Comparison of ENCODE assay signal across 11 mouse cellular contexts in the genomic region with DNA sequence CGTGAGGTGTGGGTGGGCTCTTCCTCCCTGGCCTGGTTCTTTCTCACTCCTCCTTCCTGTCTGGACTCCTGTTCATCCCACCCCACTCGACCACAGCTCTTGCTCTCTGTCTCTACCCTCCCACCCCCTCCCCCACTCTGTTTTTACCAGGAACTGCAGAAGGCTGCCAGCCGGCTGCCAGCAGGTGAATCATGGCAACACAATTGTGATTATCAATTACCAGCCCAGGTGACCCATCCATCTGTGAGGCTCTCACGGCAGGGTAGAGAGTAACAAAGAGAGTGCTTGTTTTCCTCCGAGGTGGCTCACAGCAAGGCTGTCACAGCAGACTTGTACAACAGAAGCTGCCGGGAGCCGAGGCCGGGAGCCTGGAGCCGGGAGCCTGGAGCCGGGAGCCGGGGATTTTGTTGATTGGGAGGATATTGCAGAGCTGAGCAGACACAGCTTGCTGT. TPM values are rescaled to one million over a fixed set of nuclear protein-coding genes. Genes with fewer than 3 reads are reported as not detected.
DNase-seq lines count a peak whose midpoint lies in the region; ATAC-seq and TF ChIP-seq lines count a peak whose summit lies in the region.
"Had no signal": no experiment of that assay in that cellular context is flagged by ENCODE, and none has a peak within 500 bp of the region (broad histone marks: within the 10 kb centered on the region; RNA-seq: fewer than 3 reads in every experiment).

No protein-coding gene starts in this region.

- no peak overlapping the region for H3K4me3 ChIP-seq in layer of hippocampus, adult 2 months
- peak overlapping the region; percentile 2 for H3K4me3 ChIP-seq in cerebellum, adult 2 months (replicated peaks; ENCODE audit: insufficient read depth, low read depth, low read length)
- H3K4me3 ChIP-seq in hindbrain, embryonic 11.5 days (ENCODE audit: low read depth, low read length), result no peak overlapping the region
- no peak overlapping the region for H3K4me3 ChIP-seq in neural tube, embryonic 15.5 days (replicated peaks)
- no peak overlapping the region for H3K4me3 ChIP-seq in intestine, embryonic 16.5 days (ENCODE audit: low read length)

- H3K9ac ChIP-seq in hindbrain, embryonic 11.5 days (ENCODE audit: low read depth, low read length), result 0 out of 2 replicates have a peak overlapping the region, but pooled peaks have one; percentile 21
- 0 out of 2 replicates have a peak overlapping the region, but pooled peaks have one; percentile 7 for H3K9ac ChIP-seq in neural tube, embryonic 15.5 days (replicated peaks)
- no peak overlapping the region for H3K9ac ChIP-seq in intestine, embryonic 16.5 days (ENCODE audit: low read depth, low read length)

- TF ChIP-seq CTCF in layer of hippocampus, adult 2 months (conservative IDR thresholded peaks at IDR 0.05), result no peak
- no peak for TF ChIP-seq CTCF in cerebellum, adult 2 months (IDR thresholded peaks at IDR 0.05; ENCODE audit: borderline replicate concordance, insufficient read depth, low read depth, low read length)

- no peaks in the 10 kb centered on the region for H3K9me3 ChIP-seq in hindbrain, embryonic 11.5 days (ENCODE audit: control insufficient read depth, low read length)
- no peaks in the 10 kb centered on the region for H3K9me3 ChIP-seq in neural tube, embryonic 15.5 days (replicated peaks)
- no peaks in the 10 kb centered on the region for H3K9me3 ChIP-seq in intestine, embryonic 16.5 days (ENCODE audit: control insufficient read depth, low read length)
- H3K9me3 ChIP-seq: G1E had no signal

- no peaks in the 10 kb centered on the region for H3K27me3 ChIP-seq in cerebellum, adult 2 months (ENCODE audit: control insufficient read depth, insufficient read depth, low read length)
- H3K27me3 ChIP-seq in hindbrain, embryonic 11.5 days (ENCODE audit: control insufficient read depth, insufficient read depth, low read length), result no peaks in the 10 kb centered on the region
- H3K27me3 ChIP-seq in neural tube, embryonic 15.5 days (replicated peaks), result peaks cover 6% of the 10 kb centered on the region; the same call in 1 of the 2 replicates
- H3K27me3 ChIP-seq in intestine, embryonic 16.5 days (replicated peaks; ENCODE audit: control insufficient read depth, insufficient read depth, low read length), result no peaks in the 10 kb centered on the region

- peaks cover 8% of the 10 kb centered on the region; the same call in 1 of the 2 replicates for H3K4me1 ChIP-seq in cerebellum, adult 2 months (ENCODE audit: control insufficient read depth, insufficient read depth, low read length)
- no peaks in the 10 kb centered on the region for H3K4me1 ChIP-seq in hindbrain, embryonic 11.5 days (replicated peaks; ENCODE audit: control insufficient read depth, insufficient read depth, low read length)
- peaks cover 14% of the 10 kb centered on the region for H3K4me1 ChIP-seq in neural tube, embryonic 15.5 days
- H3K4me1 ChIP-seq in intestine, embryonic 16.5 days (ENCODE audit: control insufficient read depth, insufficient read depth, low read length), result no peaks in the 10 kb centered on the region

- peak overlapping the region; percentile 68 for H3K27ac ChIP-seq in layer of hippocampus, adult 2 months
- H3K27ac ChIP-seq in cerebellum, adult 2 months (ENCODE audit: insufficient read depth, low read length), result no peak overlapping the region
- no peak overlapping the region for H3K27ac ChIP-seq in hindbrain, embryonic 11.5 days (ENCODE audit: low read depth, low read length)
- peak overlapping the region; percentile 76 for H3K27ac ChIP-seq in neural tube, embryonic 15.5 days (replicated peaks)
- no peak overlapping the region for H3K27ac ChIP-seq in intestine, embryonic 16.5 days (ENCODE audit: low read length)

- peak overlapping the region; percentile 15; the same call in 1 of the 2 replicates for H3K4me2 ChIP-seq in hindbrain, embryonic 11.5 days (replicated peaks; ENCODE audit: low read depth, low read length)
- peak overlapping the region; percentile 40 for H3K4me2 ChIP-seq in neural tube, embryonic 15.5 days
- no peak overlapping the region for H3K4me2 ChIP-seq in intestine, embryonic 16.5 days (ENCODE audit: low read depth, low read length)

- TF ChIP-seq POLR2A in cerebellum, adult 2 months (IDR thresholded peaks at IDR 0.05; ENCODE audit: borderline replicate concordance, insufficient read depth, low read length), result no peak

- peak in 1 of 2 experiments; percentile 46 for DNase-seq in layer of hippocampus, adult 2 months (ENCODE audit: low spot score in 2 of 2)
- no peak for DNase-seq in layer of hippocampus, postnatal 14 days (ENCODE audit: low spot score in 2 of 2)
- DNase-seq in cerebellum, adult 2 months, result peak; percentile 45 to 58
- peak; percentile 36 for DNase-seq in hindbrain, embryonic 11.5 days (ENCODE audit: low spot score)
- DNase-seq in natural killer cell, adult 2 months (ENCODE audit: low spot score in 2 of 2), result no peak
- DNase-seq in ovary, adult 18-20 months (ENCODE audit: low spot score), result no peak
- DNase-seq: kidney, adult 8-10 months had no signal

- no peaks in the 10 kb centered on the region for H3K36me3 ChIP-seq in hindbrain, embryonic 11.5 days (ENCODE audit: control insufficient read depth, insufficient read depth, low read length)
- H3K36me3 ChIP-seq in neural tube, embryonic 15.5 days, result no peaks in the 10 kb centered on the region
- H3K36me3 ChIP-seq in intestine, embryonic 16.5 days (ENCODE audit: control insufficient read depth, insufficient read depth, low read length), result no peaks in the 10 kb centered on the region
- H3K36me3 ChIP-seq: G1E had no signal

- no peak for ATAC-seq in hindbrain, embryonic 11.5 days (ENCODE audit: low FRiP score)
- ATAC-seq in neural tube, embryonic 15.5 days (ENCODE audit: low FRiP score), result peak; percentile 38; the same call in 1 of the 2 replicates
- no peak; the same call in 1 of the 2 replicates for ATAC-seq in intestine, embryonic 16.5 days

- 9% methylated on average over 11 of the region's 11 CpGs for WGBS in cerebellum, adult 2 months
- WGBS in hindbrain, embryonic 11.5 days, result 7% methylated on average over 11 of the region's 11 CpGs
- WGBS in neural tube, embryonic 15.5 days, result 6% methylated on average over 11 of the region's 11 CpGs
- 21% methylated on average over 11 of the region's 11 CpGs for WGBS in intestine, embryonic 16.5 days

RNA-seq across cellular contexts. Expression of gene Cda, which starts 6.4 kb away (rescaled TPM):
- 1 to 10 TPM; 1.9 to 3.2 TPM for total RNA-seq in layer of hippocampus, adult 2 months (2021)
- total RNA-seq in layer of hippocampus, postnatal 14 days (2021), result 1 to 10 TPM; 1.2 to 2.9 TPM
- polyA plus RNA-seq in cerebellum, adult 2 months (2012; rRNA removed), result 12.6 and 15.4 TPM in 2 replicates
- polyA plus RNA-seq in hindbrain, embryonic 11.5 days (2014; fragmentation: Nextera tagmentation; extraction: Ambion mirVana), result 3.0 and 3.9 TPM in 2 replicates
- 10.1 and 11.9 TPM in 2 replicates for polyA plus RNA-seq in neural tube, embryonic 15.5 days (2015; fragmentation: Nextera tagmentation; extraction: Ambion mirVana)
- 39.2 and 42.4 TPM in 2 replicates for polyA plus RNA-seq in intestine, embryonic 16.5 days (2015; fragmentation: Nextera tagmentation; extraction: Ambion mirVana)
- total RNA-seq: G1E had no signal
- polyA plus RNA-seq: G1E had no signal

RNA-seq across cellular contexts. Expression of gene Fam43b, which starts 34.9 kb away (rescaled TPM):
- 10 to 100 TPM; 26.5 to 33.1 TPM for total RNA-seq in layer of hippocampus, adult 2 months (2021)
- 10 to 100 TPM; 24.2 to 24.3 TPM for total RNA-seq in layer of hippocampus, postnatal 14 days (2021)
- polyA plus RNA-seq in cerebellum, adult 2 months (2012; rRNA removed), result 12.4 and 15.0 TPM in 2 replicates
- polyA plus RNA-seq in hindbrain, embryonic 11.5 days (2014; fragmentation: Nextera tagmentation; extraction: Ambion mirVana), result 0.11 TPM in 1 of 2 replicates, not detected in the other
- 13.9 and 14.3 TPM in 2 replicates for polyA plus RNA-seq in neural tube, embryonic 15.5 days (2015; fragmentation: Nextera tagmentation; extraction: Ambion mirVana)
- polyA plus RNA-seq in intestine, embryonic 16.5 days (2015; fragmentation: Nextera tagmentation; extraction: Ambion mirVana), result not detected in 2 replicates
- polyA plus RNA-seq: G1E; liver, embryonic 16.5 days had no signal

RNA-seq across cellular contexts. Expression of gene Pink1, which starts 35.3 kb away (rescaled TPM):
- 100 to 1,000 TPM; 245 to 254 TPM for total RNA-seq in layer of hippocampus, adult 2 months (2021)
- total RNA-seq in layer of hippocampus, postnatal 14 days (2021), result 100 to 1,000 TPM; 162 to 169 TPM
- polyA plus RNA-seq in cerebellum, adult 2 months (2012; rRNA removed), result 404 and 437 TPM in 2 replicates
- polyA plus RNA-seq in hindbrain, embryonic 11.5 days (2014; fragmentation: Nextera tagmentation; extraction: Ambion mirVana), result 19.9 and 24.5 TPM in 2 replicates
- polyA plus RNA-seq in neural tube, embryonic 15.5 days (2015; fragmentation: Nextera tagmentation; extraction: Ambion mirVana), result 87.9 and 103 TPM in 2 replicates
- 30.7 and 38.9 TPM in 2 replicates for polyA plus RNA-seq in intestine, embryonic 16.5 days (2015; fragmentation: Nextera tagmentation; extraction: Ambion mirVana)

RNA-seq across cellular contexts. Expression of gene Ddost, which starts 56.9 kb away (rescaled TPM):
- 10 to 100 TPM; 93.1 to 93.5 TPM for total RNA-seq in layer of hippocampus, adult 2 months (2021)
- total RNA-seq in layer of hippocampus, postnatal 14 days (2021), result 100 to 1,000 TPM in 1 of 2 experiments, 10 to 100 TPM in 1; 96.5 to 102 TPM
- polyA plus RNA-seq in cerebellum, adult 2 months (2012; rRNA removed), result 98.3 and 101 TPM in 2 replicates
- 214 and 227 TPM in 2 replicates for polyA plus RNA-seq in hindbrain, embryonic 11.5 days (2014; fragmentation: Nextera tagmentation; extraction: Ambion mirVana)
- polyA plus RNA-seq in neural tube, embryonic 15.5 days (2015; fragmentation: Nextera tagmentation; extraction: Ambion mirVana), result 217 and 246 TPM in 2 replicates
- 415 and 427 TPM in 2 replicates for polyA plus RNA-seq in intestine, embryonic 16.5 days (2015; fragmentation: Nextera tagmentation; extraction: Ambion mirVana)

Comparison
In these comparisons a context has a peak if more than half of its experiments do, and no peak if none do; other contexts are left out.
1. DNase-seq: peak in cerebellum, adult 2 months (2 of 2) and hindbrain, embryonic 11.5 days (single experiment); none in layer of hippocampus, postnatal 14 days (0 of 2), natural killer cell, adult 2 months (0 of 2) and ovary, adult 18-20 months (single experiment).
2. H3K27ac ChIP-seq: peak in layer of hippocampus, adult 2 months (single experiment) and neural tube, embryonic 15.5 days (single experiment); none in cerebellum, adult 2 months (single experiment), hindbrain, embryonic 11.5 days (single experiment) and intestine, embryonic 16.5 days (single experiment).
3. RNA of gene Fam43b, which starts 34.9 kb away (polyA plus RNA-seq): 12.4 to 15.0 TPM in cerebellum, adult 2 months and 13.9 to 14.3 TPM in neural tube, embryonic 15.5 days; 0.11 TPM in hindbrain, embryonic 11.5 days and not detected in intestine, embryonic 16.5 days; every median in the first group is over 10 times any median in the second.